Mouse (Mus musculus): ENCODE measurements around the gene Rffl. TPM values are rescaled to one million over a fixed set of nuclear protein-coding genes. Genes with fewer than 3 reads are reported as not detected.
A peak's percentile ranks its signal among the peaks of the same experiment; 100 is the strongest.
"Not testable (repeated sequence)": the region's sequence is repeated elsewhere in the genome, so short reads cannot be mapped to it uniquely, and the experiment has no call there.

The Rffl gene
- total RNA-seq, 2 experiments from 2014 or later: 10.6 to 12.0 TPM

- no peak for DNase-seq (ENCODE audit: low spot score in 2 of 2)
Measured at GRCm38 (mm10) chr11:82846938-82847337, 24.1 kb downstream of the Rffl start.

GRCm38 (mm10) chr11:82846079-82846436 lies 25.0 kb downstream of the Rffl start:
- DNase-seq (ENCODE audit: low spot score in 2 of 2): no peak

DNA sequence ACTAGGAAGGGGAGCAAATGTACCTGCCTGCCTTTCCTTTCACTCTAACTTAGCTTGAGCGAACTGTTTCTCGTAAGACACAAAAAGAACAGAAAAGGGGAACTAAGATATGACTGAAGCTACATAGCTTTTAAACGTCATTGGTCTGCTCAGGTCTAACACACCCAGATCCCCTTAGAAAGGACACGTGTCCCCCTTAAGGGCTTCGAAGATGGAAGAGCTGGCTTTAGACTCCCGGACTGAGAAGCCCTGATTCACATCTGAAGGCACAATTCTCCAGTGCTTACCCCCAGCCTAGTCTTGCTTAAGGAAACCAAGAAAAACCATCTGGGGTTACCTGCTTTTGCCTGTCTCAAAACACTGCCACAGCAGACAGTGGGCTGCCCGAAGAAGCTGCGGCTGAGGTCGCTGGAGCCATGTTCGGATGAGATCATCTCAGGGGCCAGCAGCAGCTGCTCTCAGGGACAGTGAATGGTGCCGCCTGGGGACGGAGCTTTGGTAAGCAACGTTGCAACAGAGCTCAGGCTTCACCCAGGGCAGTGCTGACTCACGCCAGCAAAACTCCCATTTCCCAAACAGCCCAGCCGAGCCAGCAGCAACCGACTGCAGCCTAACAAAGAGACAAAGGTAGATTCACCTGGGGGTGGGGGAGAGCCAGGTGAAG lies 25.5 kb downstream of the Rffl start:
- peak; percentile 39 to 75 for DNase-seq (ENCODE audit: low spot score in 2 of 2)

- no peak for DNase-seq (ENCODE audit: low spot score in 2 of 2)
Measured at GRCm38 (mm10) chr11:82844771-82845414, 26.1 kb downstream of the Rffl start.

GRCm38 (mm10) chr11:82838511-82838910 lies 32.5 kb downstream of the Rffl start:
- DNase-seq (ENCODE audit: low spot score in 2 of 2): no peak

DNA sequence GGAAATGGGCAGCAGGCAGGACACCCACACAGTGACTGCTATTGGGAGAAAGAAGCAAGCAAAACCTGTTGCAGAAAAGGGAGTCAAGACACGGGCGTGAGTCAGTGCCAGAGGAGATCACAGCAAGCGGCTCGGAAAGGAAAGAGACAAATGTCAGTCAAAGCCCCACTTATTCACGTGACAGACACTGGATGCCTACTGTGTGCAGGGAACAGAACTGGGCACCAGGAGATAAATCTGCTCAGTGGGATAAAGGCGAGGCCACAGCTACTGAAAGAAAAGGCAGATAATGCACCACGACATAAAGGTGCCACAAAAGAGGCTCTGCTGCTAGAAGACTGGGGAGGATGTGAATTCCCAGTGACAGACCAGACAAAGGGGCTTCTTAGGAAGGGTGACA lies 33.2 kb downstream of the Rffl start:
- DNase-seq (ENCODE audit: low spot score in 2 of 2): no peak

DNA sequence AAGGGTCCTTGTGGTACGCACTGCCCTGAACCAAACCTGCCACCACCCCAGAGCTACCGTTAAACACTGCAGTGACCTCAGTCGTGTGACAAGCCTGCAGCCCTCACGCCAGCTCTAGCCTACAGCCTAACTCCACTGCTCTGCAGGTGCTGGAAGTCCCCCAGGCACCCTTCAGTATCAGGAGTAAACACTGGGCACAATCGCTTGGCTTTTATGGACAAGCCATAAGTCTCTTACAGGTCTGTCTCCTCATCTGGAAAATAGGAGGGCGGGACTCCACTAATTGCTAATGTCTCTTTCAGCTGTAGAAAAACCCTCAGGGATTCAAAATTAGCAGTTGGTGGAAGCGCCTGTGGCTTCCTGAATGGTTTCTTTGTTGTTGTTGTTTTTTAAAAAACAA lies 33.8 kb downstream of the Rffl start:
- DNase-seq (ENCODE audit: low spot score in 2 of 2): no peak

GRCm38 (mm10) chr11:82835616-82836432 lies 35.2 kb downstream of the Rffl start:
- no peak for DNase-seq (ENCODE audit: low spot score in 2 of 2)

DNA sequence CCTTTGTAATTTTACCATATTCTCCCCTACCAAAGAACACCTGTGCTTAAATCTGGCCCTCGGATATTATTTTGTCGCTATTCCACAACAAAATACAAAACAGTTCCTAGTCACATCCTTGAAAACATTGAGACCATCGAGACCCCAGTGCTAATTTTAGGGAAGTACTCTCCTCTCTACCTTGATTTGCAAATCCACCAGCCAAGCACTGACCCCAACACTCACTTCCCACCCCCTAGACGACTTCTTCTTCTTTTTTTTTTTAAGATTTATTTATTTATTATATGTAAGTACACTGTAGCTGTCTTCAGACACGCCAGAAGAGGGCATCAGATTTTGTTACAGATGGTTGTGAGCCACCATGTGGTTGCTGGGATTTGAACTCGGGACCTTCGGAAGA lies 36.7 kb downstream of the Rffl start:
- DNase-seq (ENCODE audit: low spot score in 2 of 2): not testable (repeated sequence)

DNA sequence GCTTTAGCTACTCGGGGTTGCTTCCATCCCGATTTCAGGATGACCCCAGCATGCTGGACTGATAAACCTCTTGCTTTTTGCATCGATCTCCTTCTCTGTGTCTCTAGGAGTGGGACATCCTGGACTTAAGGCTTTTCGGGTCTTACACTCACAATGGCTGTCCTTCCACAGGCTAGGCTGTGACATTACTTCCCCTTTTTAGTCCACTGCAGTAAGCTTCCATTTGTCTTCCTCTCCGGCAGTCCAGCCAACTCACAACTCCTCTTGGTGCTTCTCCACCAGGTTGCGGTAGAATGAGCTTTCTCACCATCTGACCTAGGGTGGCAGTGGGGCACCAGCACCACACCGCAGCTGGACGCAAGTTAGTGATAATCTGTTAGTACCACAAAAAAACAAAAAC lies 37.1 kb downstream of the Rffl start:
- no peak for DNase-seq (ENCODE audit: low spot score in 2 of 2)

GRCm38 (mm10) chr11:82832402-82832801 lies 38.6 kb downstream of the Rffl start:
- DNase-seq (ENCODE audit: low spot score in 2 of 2): not testable (repeated sequence)

DNA sequence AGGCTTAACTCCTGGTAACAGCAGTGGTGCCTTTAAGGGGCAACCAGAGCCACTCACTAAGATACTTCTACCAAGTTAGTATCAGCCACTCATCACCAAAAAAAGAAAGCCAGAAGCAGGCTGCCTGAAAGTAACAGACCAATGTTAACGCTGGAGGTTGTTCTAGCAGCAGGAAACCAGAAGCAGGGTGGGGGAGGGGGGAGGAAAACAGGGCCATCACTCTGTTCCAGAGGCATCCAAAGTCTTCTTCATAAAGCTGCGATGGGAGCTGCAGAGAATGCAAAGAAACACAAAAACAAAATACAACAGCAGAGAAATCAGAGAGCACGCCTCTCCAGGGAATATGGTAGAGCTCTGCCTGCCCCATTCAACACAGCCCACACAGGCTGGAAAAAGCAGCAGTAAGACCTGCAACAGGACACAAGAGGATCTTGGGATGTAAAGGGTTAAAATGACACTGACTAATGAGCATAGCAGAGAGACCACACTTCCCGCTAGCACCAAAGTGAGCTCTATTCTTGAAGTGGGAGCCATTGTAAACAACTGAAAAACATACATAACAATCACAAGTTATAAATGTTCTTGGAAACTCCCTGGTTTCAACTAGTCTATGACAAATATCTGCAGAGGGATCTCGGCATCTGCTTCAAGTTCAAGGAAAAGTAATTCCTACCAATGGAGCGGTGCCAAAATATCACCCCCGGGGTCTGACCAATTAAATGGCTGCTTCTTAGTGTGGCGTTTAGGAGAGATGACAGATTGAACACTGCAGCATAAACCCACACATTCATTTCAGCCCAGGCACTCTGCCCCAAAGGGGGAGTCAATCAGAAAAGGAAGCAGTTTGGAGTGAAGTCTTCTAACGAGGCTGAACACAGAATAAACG lies 39.8 kb downstream of the Rffl start:
- no peak for DNase-seq (ENCODE audit: low spot score in 2 of 2)

DNA sequence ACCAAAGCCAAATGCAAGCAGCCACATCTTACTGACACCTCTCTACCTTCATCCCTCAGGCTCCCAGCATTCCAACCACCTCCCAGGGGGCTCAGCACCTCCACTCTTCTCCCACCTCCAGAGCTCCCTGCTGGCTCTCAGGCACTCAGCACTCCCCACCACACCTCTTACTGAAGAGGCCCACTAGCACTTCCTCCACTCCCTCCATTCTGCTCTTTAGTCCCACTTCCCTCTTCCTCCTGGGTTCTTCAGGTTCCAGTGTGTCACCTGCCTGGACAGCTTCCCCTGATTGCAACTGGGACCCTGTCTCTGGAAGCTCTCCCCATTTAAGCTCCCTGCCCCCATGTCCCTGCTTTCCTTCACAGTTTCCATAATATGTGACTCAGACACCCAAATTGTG lies 44.2 kb downstream of the Rffl start:
- no peak for DNase-seq (ENCODE audit: low spot score in 2 of 2)

DNA sequence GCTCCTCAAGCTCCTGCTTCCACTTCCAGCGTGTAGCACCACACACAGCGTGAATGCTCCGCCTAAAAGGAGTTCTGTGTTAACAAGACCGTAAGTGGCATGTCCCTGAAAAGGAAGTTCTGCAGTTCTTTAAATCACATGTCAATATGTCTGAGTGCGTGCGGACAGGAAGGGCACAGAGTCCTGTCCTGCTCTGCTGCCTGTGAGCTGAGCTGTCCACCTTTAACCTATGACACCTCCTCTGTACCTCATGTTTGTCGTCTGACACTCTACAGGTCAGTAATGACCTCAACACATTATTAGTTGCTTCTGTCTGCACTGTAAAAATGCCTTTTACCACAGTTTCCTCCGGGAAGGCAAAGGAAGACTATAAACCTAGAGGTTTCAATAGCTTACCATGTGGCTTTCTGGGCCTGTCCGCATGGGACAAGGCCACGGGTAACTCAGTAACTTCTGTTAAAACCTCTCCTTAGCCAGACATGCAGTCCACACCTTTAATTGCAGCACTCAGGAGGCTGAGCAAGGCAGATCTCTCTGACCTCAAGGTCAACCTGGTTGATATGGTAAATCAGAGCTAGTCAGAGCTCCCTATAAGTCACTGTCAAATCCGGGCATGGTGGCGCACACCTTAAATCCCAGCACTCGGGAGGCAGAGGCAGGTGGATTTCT lies 50.1 kb downstream of the Rffl start:
- DNase-seq (ENCODE audit: low spot score in 2 of 2): no peak

DNA sequence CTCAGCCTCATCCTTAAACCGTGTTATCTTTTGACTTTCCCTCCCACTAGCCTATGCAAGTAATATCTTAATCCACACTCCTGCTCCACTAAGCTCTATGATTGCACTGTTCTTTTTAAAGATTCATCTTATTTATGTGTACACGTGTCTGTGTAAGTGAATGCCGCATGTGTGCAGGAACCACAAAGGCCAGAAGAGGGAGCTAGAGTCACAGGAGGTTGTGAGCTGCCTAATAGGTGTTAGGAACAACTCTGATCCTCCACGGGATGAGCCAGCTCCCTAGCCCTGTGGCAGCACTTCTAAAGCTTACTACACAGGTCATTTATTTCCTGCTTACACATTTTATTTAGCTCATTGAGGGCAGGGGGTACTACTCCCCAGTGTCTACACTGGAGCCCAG lies 51.7 kb downstream of the Rffl start:
- no peak for DNase-seq (ENCODE audit: low spot score in 2 of 2)

GRCm38 (mm10) chr11:82808485-82808884 lies 62.5 kb downstream of the Rffl start:
- DNase-seq (ENCODE audit: low spot score in 2 of 2): no peak

GRCm38 (mm10) chr11:82807370-82807769 lies 63.6 kb downstream of the Rffl start:
- no peak for DNase-seq (ENCODE audit: low spot score in 2 of 2)

DNA sequence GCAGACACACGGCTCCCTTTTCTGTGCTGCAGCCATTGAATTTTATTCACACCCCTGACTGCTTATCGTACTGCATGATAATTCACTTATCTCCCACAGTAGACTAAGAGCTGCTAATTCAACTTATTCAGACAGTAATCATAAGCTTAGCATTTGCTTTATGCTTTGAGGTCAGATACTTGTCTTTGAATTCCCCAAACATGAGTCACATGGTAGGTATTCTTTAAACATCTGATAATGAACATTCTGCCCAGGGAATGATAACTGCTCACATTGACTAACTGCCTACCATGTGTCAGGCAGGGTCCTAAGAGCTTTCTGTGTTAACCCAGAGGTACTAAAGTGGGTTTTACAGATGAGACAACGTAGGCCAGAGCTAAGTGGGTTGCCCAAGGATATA lies 64.4 kb downstream of the Rffl start:
- DNase-seq (ENCODE audit: low spot score in 2 of 2): no peak

GRCm38 (mm10) chr11:82783453-82783852 lies 87.6 kb downstream of the Rffl start:
- no peak for DNase-seq (ENCODE audit: low spot score in 2 of 2)

DNA sequence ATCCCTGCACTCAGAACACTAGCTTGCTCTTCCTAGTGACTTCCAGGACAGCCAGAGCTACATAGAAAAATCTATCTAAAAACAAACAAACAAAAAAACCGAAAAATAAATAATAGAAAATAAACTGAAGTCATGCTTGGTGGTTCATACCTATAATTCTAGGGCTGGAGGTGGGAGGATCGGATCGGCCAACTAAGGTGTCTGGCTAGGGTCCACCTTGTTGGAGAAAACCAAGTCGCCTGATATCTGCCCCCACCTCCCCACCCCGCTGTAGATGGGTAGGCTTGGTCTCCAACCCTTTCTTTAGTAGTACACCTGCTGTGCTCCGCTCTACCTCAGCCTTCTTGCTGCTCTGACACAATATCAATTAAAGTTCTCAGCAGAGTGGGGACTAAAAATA lies 88.8 kb downstream of the Rffl start:
- DNase-seq (ENCODE audit: low spot score in 2 of 2): no peak

Measured in adrenal gland, postnatal 4 days (tissue).